Mouse (Mus musculus): ENCODE measurements around the gene Atg14.

DNA sequence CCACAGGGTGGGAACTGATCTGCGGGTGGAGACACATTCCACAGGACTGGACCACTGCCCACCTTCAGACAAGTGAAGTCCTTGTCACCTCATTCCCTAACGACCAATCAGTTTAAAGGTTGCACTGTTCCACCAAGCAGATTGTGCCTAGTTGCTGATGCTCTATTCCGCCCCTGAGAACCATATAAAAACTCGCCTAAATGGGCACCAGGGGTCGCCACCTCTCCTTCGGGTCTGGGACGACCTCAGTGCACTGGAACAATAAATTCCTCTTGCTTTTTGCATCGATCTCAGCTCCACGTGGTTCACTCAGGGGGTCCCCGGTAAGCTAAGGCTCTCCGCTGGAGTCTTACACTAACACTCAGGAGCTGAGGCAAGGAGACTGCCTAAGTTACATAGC, 4.3 kb upstream of the Atg14 start:
- TF ChIP-seq POLR2A (IDR thresholded peaks at IDR 0.05; ENCODE audit: low read depth, low read length) (no peak), CTCF (IDR thresholded peaks at IDR 0.05; ENCODE audit: borderline replicate concordance, insufficient read depth, low read length) (no peak)
